Mouse (Mus musculus): ENCODE data around the gene Tes.

The Tes gene

DNA sequence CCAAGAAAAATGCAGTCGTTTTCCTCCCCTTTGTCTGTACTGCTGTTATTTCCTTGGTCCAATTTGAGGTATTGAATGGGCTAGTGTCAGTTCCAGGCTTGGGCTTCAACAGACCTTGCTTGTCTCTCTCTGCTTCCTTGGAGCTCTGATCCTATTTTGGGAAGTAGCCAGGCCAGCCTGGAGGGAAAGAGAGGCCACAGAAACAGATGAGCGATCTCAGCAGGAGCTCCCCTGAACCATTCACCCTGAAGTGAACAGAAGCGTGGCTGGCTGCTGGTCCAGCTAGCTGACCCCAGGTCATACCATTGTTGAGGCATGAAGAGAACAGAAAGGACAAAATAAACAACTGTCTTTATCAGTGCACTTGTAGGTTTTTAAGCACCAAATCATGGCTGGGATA is 12.8 kb downstream of the Tes start:
- no peak for DNase-seq (ENCODE audit: low read depth, low spot score)

DNA sequence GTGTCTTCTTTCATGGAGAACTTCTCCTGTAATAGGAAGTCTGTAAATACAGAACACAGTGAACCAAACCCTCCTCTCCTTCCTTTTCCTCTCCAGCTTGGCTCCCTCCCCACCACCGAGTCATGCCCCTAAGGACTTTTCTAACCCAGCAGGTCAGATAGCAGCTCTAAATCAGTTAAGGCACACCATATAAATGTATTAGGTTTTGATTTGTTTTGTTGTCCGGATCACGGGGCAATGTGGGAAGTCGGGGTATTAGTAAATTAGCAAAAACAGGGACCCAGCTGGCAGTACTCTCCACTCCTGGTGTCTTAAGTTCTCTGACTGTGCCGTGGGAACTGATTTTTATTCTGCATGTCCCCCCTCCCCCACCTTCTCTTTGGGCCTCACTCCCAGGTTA is 14.4 kb downstream of the Tes start:
- no peak for DNase-seq (ENCODE audit: low read depth, low spot score)

DNA sequence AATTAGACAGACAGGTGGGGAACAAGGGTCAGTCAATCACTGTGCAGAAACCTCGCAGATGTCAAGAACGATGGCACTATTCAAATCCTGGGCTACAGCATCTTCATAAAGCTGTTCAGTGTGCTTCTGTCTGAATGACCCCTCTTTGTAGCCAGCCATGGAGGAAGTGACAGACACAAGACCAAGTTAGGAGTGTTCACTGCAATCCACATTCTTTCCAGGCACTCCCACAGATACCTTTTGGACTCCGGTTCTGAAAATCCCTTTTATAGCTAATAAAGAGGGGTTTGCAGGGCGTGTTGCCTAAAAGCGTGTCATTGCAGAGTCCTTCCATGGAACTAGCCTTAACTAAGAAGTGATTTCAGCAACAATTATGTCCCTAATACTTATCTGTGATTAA is 14.9 kb downstream of the Tes start:
- DNase-seq (ENCODE audit: low read depth, low spot score), result no peak

DNA sequence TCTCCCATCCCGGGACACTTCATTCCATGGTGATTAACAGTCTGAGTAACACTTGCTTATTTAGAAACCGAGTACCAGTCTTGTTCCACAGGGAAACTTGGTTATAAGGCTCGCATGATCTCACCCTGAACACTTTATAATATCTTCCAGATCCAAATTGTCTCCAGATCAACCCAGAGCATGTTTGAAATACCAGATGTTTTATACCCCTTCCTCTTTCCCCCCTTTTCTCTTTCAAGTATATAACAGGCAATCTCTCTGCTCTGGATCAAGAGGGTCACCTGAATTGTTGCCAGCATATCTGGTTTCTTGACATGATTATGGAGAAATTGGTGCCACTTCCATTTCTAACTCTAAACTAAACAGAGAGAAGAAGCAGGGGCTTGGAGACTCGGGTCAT is 17.3 kb downstream of the Tes start:
- no peak for DNase-seq (ENCODE audit: low read depth, low spot score)

DNA sequence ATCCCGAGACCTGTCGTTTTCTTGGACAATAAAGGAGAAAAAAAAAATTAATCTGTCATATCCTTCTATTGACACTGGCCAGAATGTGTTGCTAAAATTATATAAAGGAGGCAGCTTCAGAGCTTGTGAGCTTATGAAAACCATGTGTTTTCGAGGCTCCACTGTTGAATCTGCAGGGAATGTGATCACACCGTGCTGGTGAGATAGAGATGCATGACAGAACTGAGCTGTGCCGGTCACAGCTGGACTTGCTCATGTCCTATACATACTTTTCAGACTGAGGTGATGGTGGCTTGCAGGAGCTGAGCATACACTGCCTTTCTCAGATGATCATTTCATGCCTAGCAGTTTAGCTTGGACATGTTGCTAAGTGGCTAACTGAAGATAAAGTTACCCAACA is 17.9 kb downstream of the Tes start:
- no peak for DNase-seq (ENCODE audit: low read depth, low spot score)

DNA sequence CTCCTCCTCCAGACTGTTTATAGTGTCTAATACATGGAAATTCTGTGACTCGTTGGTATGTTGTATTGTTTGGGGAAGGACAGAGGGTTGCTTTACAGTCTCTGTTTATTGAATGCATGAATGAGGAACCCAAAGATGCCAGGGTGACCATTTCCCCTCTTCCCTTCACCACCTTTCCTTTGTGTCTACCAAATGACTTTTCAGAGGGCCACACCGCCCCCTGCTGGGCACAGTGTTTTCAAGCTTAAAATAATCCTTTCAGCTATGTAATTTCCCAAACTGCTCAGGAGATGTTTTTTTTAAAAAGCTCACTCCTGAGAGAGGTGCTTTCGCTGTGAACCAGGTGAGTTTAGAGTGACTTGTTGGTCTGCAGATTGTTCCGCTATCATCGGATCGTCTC is 22.5 kb downstream of the Tes start:
- no peak for DNase-seq (ENCODE audit: low read depth, low spot score)

DNA sequence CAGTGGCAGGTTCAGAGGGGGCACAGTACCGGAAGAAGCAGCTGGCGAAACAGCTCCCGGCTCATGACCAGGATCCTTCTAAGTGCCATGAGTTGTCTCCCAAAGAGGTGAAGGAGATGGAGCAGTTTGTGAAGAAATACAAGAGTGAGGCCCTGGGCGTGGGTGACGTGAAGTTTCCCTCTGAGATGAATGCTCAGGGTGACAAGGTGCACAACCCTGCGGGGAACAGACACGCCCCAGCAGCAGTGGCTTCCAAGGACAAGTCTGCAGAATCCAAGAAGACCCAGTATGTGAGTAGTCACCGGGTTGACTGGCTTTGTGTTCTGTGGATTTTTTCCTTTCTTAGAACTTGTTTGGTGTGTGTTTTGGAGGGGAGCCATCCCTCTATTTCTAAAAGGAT is 32.4 kb downstream of the Tes start:
- no peak for DNase-seq (ENCODE audit: low read depth, low spot score)

DNA sequence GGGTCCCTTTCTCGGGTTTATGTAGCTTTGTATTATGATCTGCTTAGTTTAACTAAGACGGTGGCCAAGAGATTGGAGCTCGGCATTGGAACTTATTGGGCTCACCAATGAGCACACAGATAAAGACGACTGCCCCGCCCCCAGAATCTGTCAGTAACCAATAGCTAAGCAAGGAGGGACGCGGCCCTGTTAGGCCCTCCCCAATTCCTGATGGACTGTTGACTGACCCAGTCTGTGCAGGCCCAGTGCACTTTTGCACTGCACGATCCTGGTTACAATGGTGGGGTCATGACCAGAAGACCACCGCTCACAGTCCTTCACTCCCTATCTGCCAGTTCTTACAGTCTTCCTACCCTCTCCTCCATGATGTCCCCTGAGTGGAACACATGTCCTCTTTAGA is 33.6 kb downstream of the Tes start:
- DNase-seq (ENCODE audit: low read depth, low spot score), result no peak

DNA sequence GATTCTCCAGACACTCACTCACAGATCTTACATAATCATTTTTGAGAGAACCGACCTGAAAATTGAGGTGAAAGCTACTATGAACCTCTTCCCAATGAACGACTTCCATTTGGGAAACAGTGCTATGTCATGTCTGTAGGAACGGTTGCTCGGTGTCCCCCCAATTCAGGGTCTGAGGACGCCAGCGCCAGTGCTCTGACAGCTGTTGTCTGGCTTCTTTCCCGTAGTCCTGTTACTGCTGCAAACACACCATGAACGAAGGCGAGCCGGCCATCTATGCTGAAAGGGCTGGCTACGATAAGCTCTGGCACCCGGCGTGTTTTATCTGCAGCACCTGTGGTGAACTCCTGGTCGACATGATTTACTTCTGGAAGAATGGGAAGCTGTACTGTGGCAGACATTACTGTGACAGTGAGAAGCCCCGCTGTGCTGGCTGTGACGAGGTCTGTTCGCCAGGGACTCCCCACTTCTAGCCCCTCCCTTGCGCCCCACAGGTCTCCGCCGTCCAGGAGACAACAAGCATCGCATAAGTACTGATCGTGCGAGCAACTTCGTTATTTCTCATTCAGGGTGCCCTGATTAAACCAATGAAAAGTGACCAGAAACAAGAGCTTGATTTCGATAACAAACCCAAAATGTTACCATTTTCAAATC is 34.7 kb downstream of the Tes start:
- DNase-seq (ENCODE audit: low read depth, low spot score), result no peak

DNA sequence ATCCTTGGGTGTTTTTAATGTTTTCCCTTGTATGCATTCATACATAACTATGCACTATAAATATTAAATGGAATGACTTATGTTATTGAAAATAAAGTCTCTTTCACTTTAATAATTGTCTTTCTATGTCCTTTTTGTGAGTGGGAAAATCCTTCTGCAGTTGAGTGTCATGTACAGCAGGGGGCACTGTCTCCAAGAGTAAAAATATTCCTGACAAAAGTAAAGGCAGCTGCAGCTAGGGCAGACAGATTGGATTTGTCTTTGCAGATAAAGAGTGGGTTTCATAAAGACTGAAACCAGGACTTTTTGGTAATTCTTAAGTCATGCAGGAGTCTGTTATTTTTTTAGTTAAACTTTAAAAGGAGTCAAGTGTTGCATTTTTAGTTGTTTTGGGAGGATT is 40.8 kb downstream of the Tes start:
- peak; percentile 39 for DNase-seq (ENCODE audit: low read depth, low spot score)

DNA sequence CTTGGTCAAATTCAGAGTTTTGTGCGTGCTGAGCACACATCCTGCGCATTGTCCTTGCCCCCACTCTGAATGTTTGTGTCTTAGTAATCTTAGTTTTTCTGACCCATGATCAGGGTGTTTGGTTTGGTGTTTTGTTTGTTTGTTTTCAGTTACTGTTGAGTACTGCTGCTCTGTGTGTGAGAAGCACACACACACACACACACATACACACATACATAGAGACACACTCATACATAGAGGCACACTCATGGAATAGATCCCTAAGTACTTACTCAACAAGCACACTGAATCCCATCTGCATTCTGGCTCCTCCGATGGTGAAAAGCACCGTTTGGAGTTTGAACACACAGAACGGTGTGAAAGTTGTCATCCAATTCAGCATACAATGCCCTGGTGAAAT is 41.5 kb downstream of the Tes start:
- DNase-seq (ENCODE audit: low read depth, low spot score), result no peak

DNA sequence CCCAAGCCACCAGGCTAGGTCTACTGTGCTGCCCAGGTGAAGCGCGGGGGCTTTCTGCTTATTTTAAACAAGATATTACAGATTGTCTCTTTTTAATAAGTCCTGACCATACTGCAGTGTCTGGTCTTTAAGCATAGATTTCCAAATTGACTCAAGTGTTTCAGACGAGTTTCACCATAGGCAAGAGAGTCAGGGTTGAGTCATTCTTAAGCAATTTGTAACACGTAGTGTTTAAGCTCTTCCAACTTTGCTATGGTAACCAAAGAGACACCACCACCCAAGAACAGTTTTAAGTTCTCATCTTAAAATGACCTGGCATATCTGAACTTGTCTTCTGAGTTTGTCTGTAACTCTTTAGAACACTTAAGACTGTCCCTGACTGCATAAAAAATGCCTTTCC is 44.3 kb downstream of the Tes start:
- no peak for DNase-seq (ENCODE audit: low read depth, low spot score)

DNA sequence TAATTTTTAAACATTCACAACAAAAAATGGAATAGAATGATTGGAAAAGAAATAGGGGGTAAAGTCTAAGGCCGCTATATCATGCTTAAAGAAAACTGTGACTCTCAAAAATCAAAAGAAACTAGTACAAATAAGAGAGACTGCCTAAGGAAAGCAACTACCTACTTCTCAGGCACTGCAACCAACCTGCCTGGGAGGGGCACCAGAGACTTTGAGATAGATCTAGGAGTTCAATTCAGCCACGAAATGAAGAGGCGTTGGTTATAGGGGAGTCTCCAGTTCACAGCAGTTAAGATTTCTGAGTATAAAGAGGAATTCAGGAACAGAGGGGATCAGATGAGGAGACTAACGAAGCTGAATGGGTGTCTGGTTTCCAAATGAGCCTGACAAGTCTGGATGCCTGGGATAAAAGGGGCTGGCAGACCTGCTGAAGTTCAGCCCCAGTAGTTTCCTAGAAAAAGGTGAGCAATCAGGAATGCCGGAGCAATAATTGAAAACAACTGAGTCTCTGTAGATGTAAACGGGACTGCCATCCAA is 45.7 kb downstream of the Tes start:
- no peak for DNase-seq (ENCODE audit: low read depth, low spot score)

DNA sequence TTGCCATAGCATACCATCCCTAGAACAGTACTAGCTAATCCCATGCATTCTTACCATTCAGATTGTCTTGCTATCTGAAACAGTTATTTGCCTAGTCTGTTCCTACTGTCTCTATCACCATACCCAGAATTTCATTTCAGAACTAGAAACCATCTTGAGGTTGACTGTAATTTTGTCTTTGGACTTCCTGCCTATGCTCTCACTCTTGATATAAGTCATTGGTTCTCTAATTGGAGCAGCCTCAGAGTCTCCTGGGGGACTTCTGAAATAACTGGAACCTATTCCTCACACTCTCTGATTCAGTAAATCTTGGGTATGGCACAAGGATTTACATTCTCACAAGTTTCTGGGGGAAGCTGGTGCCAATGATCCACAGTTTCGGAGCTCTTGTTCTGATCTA is 47.1 kb downstream of the Tes start:
- no peak for DNase-seq (ENCODE audit: low read depth, low spot score)

DNA sequence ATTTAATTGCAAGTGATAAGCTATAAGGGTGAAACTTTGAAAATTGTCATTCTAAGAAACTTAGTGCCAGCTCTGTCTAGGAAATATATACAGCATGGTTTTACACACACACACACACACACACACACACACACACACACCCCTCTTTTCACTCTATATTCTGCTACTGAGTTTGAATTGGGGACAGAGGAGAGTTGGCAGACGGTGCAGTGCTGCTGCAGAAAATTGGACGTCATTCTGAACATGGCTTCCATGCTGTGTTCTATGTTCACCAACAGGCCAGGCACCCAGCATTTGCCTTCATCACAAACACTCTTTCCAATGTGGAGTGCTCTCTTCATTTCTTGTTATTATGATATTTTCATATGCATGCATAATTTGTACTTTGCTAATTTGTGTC is 48.0 kb downstream of the Tes start:
- no peak for DNase-seq (ENCODE audit: low read depth, low spot score)

DNA sequence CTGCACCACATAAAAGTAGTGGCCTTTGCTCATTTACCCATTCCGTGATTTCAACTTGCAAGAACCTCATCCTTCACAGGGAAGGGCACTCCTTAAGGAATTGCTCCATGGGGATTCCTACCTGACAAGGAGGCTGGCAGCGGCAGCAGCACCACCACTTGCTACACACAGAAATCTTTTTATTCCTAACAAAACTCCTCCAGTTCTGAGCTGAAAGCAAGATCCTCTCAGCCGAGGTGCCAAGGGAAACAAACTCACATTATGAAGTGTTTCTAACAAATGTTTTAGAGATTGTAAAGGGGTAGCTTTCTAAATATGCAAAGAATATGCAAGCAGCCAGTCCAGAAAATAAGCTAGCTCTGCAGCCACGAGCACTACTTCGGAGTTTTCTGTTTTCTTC is 49.6 kb downstream of the Tes start:
- no peak for DNase-seq (ENCODE audit: low read depth, low spot score)

DNA sequence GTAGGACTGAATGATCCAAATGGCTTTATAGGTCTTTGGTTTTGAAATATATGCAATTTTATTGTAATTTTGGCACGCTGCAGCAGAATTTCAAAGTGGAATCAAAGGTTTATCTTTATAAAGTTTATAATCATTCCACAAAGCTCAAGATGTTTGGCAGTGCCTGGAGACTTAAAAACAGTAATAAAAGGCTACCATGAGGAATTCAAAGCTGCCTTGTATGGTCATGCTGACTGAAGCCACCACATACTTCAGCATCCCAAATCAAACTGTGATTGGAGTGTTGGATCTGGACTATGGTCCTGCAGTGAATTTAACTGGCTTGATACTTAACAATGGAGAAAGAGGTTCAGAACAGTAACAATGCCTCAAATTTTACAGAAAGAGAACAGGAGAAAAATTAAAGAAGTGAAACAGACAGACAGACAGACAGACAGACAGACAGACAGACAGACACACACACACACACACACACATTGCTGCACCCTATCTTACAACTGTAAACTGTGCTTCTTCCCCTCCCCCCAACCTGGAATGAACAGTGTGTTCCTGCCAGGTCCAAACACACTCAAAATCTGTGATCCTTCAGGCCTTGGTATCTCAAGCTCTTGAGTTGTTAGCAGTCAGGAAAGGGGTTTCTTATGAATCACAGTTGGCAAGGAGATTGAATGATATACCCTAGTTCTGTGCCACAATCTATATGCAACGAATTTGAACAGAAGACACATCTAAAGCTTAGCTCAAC is 50.3 kb downstream of the Tes start:
- no peak for DNase-seq (ENCODE audit: low read depth, low spot score)

DNA sequence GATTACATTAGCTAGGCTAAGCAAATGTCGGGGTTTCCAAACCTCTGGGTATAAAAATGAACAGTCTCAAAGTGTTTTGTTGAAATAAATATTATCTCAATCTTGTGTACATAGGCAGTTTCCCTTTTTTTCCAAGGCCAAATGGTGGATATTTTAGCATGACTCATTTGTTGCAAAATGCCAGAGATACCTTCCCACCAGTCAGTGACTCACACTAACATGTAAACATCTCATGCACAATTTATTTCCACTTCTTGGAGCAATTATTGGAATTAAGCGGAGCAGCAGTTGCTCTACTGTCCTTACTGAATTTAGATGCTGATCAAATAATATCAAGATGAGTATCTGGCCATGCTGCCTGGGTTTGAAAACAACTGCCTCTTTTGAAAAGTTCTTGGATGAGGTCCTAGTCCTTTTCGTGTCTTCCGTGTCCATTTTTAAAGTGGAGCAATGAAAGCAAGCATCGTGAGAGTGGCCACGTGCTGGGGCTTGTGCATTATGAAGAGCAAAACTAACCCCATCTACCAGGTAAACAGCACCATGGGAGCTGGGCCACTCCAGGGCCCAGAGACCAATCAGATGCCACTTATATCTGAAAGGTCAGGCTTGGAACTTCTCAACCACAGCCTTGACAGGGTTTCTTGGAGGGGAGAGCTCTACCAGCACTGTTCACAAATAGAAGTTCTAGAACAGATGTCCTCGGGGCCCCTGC is 54.7 kb downstream of the Tes start:
- no peak for DNase-seq (ENCODE audit: low read depth, low spot score)

DNA sequence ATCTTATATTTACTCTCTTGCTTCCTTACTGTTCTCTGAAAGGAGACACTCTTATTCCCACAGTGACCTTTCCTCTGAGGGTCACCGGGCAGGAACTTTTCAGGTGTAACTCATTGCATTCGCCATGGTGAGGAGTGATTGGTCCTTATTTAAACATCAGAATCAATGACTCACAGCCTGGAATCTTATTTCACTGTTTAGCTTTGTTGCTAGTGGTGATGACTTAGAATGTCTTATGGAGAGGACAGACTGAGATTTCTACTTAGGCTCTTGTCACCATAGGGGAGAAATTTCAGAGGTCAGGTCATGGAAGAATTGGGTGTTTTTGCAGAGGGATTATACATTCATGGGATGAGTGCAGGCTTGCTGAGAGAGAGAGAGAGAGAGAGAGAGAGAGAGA is 75.1 kb downstream of the Tes start:
- DNase-seq (ENCODE audit: low read depth, low spot score), result no peak

DNA sequence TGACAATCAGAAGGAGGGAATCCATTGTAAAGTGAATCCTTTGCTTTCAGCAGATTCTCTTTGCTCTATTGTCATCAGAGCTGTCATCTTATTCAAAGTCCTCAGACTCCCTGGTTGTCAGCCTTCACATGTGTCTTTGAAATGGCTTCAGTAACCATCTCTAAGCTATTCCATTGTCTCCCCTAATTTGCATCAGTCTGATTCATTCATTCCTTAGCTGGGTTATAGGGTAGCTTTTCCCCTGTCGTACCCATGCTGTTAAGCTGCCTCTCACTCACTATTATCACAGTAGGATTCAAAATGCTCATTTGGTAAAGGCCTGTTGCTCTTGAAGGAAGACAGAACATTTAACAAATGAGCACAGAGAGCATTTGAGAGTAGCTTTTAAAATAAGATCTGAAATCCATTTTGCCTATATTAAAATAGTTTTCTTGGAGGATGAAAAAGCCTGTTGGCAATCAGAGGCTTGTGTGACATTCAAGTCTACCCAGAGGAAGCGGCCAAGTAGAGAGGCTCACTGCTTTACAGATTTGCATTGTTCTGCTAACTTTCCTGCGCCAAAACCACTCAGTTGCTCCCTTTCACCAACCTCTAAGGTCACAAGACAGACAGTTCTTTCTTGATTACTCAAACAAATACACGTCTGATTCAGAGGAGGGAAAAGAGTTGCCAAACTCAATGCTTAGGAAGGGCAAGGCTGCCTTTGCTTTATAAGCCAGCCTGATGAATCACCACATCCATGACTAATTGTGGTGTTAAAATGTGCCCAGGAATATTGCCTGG is 77.8 kb downstream of the Tes start:
- DNase-seq (ENCODE audit: low read depth, low spot score), result no peak

DNA sequence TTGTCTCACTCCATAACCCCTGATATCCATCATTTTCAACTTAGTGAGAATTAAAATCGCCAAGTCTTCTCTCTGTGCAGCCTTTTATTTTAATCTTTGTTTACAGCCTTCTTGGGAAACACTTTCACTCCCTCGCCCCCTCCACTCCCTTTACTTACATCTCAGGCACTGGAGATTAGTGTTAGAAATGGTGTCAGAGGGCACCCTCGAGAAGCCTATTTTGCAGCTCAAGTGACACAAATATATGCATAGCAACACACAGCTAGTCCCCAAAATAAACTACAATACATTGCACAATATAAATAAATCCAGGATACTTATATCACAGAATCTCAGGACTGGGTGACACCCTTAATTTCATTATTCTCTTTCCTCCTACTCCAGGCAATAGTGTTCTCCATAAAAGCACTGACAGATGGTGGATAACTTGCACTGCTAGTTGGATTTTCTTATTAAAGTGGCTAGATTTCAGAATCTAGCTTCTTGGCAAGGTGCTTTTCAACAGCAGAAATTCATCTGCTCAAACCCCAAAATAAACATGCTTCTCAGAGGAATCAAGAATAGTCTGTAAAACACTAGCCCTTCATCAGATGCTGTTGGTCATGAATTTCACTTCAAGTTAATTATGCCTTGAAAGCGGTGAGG is 86.2 kb downstream of the Tes start:
- no peak for DNase-seq (ENCODE audit: low read depth, low spot score)

DNA sequence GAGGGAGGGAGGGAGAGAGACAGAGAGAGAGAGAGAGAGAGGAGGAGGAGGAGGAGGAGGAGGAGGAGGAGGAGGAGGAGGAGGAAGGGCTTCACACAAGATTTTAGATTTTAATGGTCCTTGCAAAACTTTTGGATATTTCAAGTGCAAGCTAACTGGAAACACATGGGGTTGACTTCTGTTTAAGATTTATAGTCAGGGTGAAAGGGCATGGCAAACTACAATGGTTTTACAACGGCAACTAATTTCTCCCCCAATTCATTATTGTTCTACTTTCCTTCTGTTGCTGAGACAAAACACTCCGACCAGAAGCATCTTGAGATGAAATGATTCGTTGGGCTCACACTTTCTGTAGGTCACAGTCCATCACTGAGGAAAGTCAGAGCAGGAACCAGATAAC is 87.6 kb downstream of the Tes start:
- no peak for DNase-seq (ENCODE audit: low read depth, low spot score)
